Mouse (Mus musculus) embryonic facial prominence, embryonic 11.5 days (tissue): ENCODE measurements at regions not wholly inside any gene's neighbourhood (a gene's known extent, or its start where the extent isn't known, plus 50 kb on each side); places are given as distances from the start of the nearest gene placed in this dataset.

Source experiments
- ATAC-seq: fragments of 200-750 bp; cut with Nextera tagmentation; replicated peaks from 2 replicates; pipeline ENCODE4 v1.8.0; 2017; ENCODE audit warnings: low read depth; ENCODE audit not compliant: insufficient number of reproducible peaks, low FRiP score, low TSS enrichment
- DNase-seq: peaks from one replicate; pipeline ENCODE4 v3.0.0-alpha.2; 2015; ENCODE audit warnings: low spot score
- H3K27ac ChIP-seq: fragments of 300-500 bp; sonication (generic); replicated peaks from 2 replicates; pipeline ENCODE4 v1.5.1; 2014; ENCODE audit warnings: mild to moderate bottlenecking, low read depth, low read length, control low read depth
- H3K27me3 ChIP-seq: fragments of 300-500 bp; sonication (generic); 2 replicates; pipeline ENCODE4 v1.6.1; 2014; ENCODE audit warnings: mild to moderate bottlenecking, low read length, moderate library complexity, mixed read lengths; ENCODE audit not compliant: control insufficient read depth, insufficient read depth
- H3K36me3 ChIP-seq: fragments of 300-500 bp; sonication (generic); replicated peaks from 2 replicates; pipeline ENCODE4 v1.6.1; 2014; ENCODE audit warnings: low read depth, mild to moderate bottlenecking, low read length, moderate library complexity, mixed read lengths; ENCODE audit not compliant: control insufficient read depth, insufficient read depth
- H3K4me1 ChIP-seq: fragments of 300-500 bp; sonication (generic); 2 replicates; pipeline ENCODE4 v1.6.1; 2014; ENCODE audit warnings: low read length, mixed read lengths; ENCODE audit not compliant: control insufficient read depth, insufficient read depth
- H3K4me2 ChIP-seq: fragments of 300-500 bp; sonication (generic); 2 replicates; pipeline ENCODE4 v1.6.1; 2014; ENCODE audit warnings: low read depth, mild to moderate bottlenecking, control low read depth, low read length, moderate library complexity
- H3K4me3 ChIP-seq: fragments of 300-500 bp; sonication (generic); 2 replicates; pipeline ENCODE4 v1.5.1; 2014; ENCODE audit warnings: low read depth, low read length, control low read depth
- H3K9ac ChIP-seq: fragments of 300-500 bp; sonication (generic); replicated peaks from 2 replicates; pipeline ENCODE4 v1.6.1; 2014; ENCODE audit warnings: mild to moderate bottlenecking, control low read depth, low read length
- H3K9me3 ChIP-seq: fragments of 300-500 bp; sonication (generic); replicated peaks from 2 replicates; pipeline ENCODE4 v1.6.1; 2016; ENCODE audit warnings: mild to moderate bottlenecking, low read length, inconsistent platforms, mixed read lengths; ENCODE audit not compliant: control insufficient read depth
- WGBS: fragments of 180-500 bp; shearing (Covaris S2); extraction: QIAGEN DNeasy Blood & Tissue Kit; methylation state at CpG from one replicate; pipeline ENCODE4 v1.1.7; 2014; 5-methylcytosine and 5-hydroxymethylcytosine counted together

DNA sequence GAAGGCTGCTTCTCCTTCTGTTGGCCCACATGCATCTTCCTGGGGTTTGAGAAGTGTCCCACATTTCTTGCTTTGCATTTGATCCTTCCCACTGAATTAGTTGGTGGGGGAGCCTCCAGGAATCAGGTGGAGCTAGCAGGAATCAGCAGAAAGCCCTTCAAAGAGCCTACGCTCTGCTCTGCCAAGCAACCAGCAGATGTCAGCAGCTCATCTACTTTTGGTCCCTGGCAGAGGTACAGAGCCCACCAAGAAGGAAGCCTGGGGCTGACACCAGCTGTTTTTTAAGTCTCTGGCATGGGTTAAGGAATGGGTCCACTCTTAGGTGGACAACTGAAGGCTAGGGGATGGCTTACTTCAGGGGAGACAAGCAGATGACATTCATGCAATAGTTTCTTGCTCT, 123.6 kb upstream of the Smyd2 start:
- WGBS: 40% methylated on average over 1 of the region's 1 CpGs
- DNase-seq: peak; percentile 66

DNA sequence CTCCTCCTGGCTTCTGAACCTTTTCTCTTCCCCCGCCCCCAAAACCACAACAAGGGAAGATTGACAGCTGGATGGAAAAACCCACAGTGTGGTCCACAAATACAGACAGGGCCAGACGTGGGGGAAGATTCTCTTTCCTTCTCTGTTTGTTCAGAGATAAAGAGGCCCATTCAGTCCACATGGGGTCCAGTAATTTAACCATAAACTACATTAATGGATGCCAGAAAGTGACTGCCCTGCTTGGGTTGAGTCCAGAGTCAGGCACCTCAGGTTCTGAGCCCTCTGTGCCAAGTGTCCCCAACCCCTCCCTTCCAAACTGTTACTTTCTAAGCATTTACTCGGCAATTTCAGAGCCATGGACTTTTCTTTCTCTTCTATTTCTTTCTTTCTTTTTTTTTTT, 121.9 kb upstream of the Smyd2 start:
- no peak overlapping the region for H3K4me3 ChIP-seq
- H3K4me2 ChIP-seq: no peak overlapping the region
- H3K27me3 ChIP-seq: no peaks in the 10 kb centered on the region
- no peak overlapping the region for H3K27ac ChIP-seq
- no peaks in the 10 kb centered on the region for H3K9me3 ChIP-seq
- WGBS: 48% methylated on average over 3 of the region's 3 CpGs
- H3K36me3 ChIP-seq: no peaks in the 10 kb centered on the region
- ATAC-seq (no peak), DNase-seq (no peak)
- H3K9ac ChIP-seq: no peak overlapping the region
- H3K4me1 ChIP-seq: no peaks in the 10 kb centered on the region

More for the DNA sequence above, 123.6 kb upstream of the Smyd2 start:
- H3K9me3 ChIP-seq: no peaks in the 10 kb centered on the region
- no peak overlapping the region for H3K4me3 ChIP-seq
- H3K27ac ChIP-seq: no peak overlapping the region
- no peaks in the 10 kb centered on the region for H3K4me1 ChIP-seq
- no peak overlapping the region for H3K4me2 ChIP-seq
- no peak for ATAC-seq
- H3K36me3 ChIP-seq: no peaks in the 10 kb centered on the region
- no peak overlapping the region for H3K9ac ChIP-seq
- H3K27me3 ChIP-seq: no peaks in the 10 kb centered on the region

DNA sequence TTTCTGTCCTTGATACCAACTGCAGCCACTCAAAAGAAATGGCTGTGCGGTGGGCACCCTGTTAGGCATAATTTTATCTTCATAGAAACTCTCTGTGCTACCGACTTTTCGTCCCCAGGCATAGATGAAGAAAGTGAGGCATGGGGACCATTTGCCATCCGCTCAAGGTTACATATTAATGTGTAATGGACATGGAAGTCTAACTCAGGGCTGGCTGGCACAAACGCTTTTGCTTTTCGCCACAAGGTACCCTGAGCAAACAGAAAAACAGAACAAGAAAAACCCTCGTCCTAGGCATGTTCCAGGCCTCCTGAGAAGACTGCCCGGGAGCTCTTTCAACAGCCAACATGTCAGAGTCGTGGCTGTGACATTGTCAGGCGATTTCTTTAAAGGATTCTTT, 121.0 kb upstream of the Smyd2 start:
- H3K36me3 ChIP-seq: no peaks in the 10 kb centered on the region
- no peak overlapping the region; the same call in 1 of the 2 replicates for H3K4me2 ChIP-seq
- DNase-seq (no peak), ATAC-seq (no peak)
- no peaks in the 10 kb centered on the region for H3K9me3 ChIP-seq
- H3K4me1 ChIP-seq: no peaks in the 10 kb centered on the region
- H3K27me3 ChIP-seq: no peaks in the 10 kb centered on the region
- no peak overlapping the region for H3K4me3 ChIP-seq
- H3K9ac ChIP-seq: no peak overlapping the region
- 86% methylated on average over 10 of the region's 10 CpGs for WGBS
- H3K27ac ChIP-seq: no peak overlapping the region

- ATAC-seq (no peak), DNase-seq (no peak)
- Histone ChIP-seq H3K4me1 (no peaks in the 10 kb centered on the region), H3K27me3 (no peaks in the 10 kb centered on the region), H3K4me2 (no peak overlapping the region), H3K36me3 (no peaks in the 10 kb centered on the region), H3K27ac (no peak overlapping the region), H3K9ac (no peak overlapping the region), H3K4me3 (no peak overlapping the region), H3K9me3 (no peaks in the 10 kb centered on the region)
- 62% methylated on average over 4 of the region's 4 CpGs for WGBS
Measured at GRCm38 (mm10) chr1:190042197-190042596, 120.0 kb upstream of the Smyd2 start.

DNA sequence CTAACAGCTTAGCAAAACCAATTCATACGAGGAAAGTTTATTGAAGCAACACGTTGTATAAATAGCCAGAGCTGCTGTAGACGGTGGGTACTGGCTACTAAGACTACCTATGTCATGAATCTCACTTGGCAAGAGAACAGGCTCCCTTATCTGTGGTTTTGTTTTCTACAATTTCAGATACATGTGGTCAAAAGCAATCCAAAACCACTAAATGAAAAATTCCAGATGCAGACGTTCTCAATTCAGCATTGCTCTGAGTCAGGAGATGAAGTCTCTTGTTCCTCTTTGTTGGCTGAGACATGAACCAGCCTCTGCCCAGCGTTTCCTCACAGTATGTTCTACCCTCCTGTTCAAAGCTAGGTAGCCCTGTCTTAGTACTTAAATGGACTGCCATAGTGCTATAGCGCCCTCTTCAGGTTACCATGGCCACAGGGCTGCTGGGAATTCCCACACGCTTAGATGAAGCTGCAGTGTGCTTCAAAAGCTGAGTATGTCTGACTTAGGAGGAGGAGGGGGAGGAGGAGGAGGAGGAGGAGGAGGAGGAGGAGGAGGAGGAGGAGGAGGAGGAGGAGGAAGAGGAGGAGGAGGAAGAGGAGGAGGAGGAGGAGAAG, 119.0 kb upstream of the Smyd2 start:
- ATAC-seq (no peak), DNase-seq (no peak)
- H3K4me2 ChIP-seq: no peak overlapping the region
- no peaks in the 10 kb centered on the region for H3K9me3 ChIP-seq
- H3K4me3 ChIP-seq: no peak overlapping the region
- 64% methylated on average over 7 of the region's 7 CpGs for WGBS
- no peak overlapping the region for H3K9ac ChIP-seq
- no peak overlapping the region for H3K27ac ChIP-seq
- no peaks in the 10 kb centered on the region for H3K27me3 ChIP-seq
- no peaks in the 10 kb centered on the region for H3K4me1 ChIP-seq
- no peaks in the 10 kb centered on the region for H3K36me3 ChIP-seq

GRCm38 (mm10) chr1:190038046-190038445, 115.9 kb upstream of the Smyd2 start:
- ATAC-seq (no peak), DNase-seq (no peak)
- 32% methylated on average over 5 of the region's 5 CpGs for WGBS

GRCm38 (mm10) chr1:190036726-190037125, 114.6 kb upstream of the Smyd2 start:
- 44% methylated on average over 6 of the region's 6 CpGs for WGBS
- Histone ChIP-seq H3K4me3 (no peak overlapping the region), H3K9me3 (no peaks in the 10 kb centered on the region), H3K27ac (no peak overlapping the region), H3K4me2 (no peak overlapping the region), H3K4me1 (no peaks in the 10 kb centered on the region), H3K9ac (no peak overlapping the region), H3K36me3 (no peaks in the 10 kb centered on the region), H3K27me3 (no peaks in the 10 kb centered on the region)
- DNase-seq (no peak), ATAC-seq (no peak)

More at GRCm38 (mm10) chr1:190038046-190038445, 115.9 kb upstream of the Smyd2 start:
- H3K27me3 ChIP-seq: no peaks in the 10 kb centered on the region
- no peak overlapping the region for H3K4me2 ChIP-seq
- H3K9ac ChIP-seq: no peak overlapping the region
- H3K27ac ChIP-seq: no peak overlapping the region
- H3K4me1 ChIP-seq: no peaks in the 10 kb centered on the region
- H3K4me3 ChIP-seq: no peak overlapping the region
- no peaks in the 10 kb centered on the region for H3K36me3 ChIP-seq
- H3K9me3 ChIP-seq: no peaks in the 10 kb centered on the region

DNA sequence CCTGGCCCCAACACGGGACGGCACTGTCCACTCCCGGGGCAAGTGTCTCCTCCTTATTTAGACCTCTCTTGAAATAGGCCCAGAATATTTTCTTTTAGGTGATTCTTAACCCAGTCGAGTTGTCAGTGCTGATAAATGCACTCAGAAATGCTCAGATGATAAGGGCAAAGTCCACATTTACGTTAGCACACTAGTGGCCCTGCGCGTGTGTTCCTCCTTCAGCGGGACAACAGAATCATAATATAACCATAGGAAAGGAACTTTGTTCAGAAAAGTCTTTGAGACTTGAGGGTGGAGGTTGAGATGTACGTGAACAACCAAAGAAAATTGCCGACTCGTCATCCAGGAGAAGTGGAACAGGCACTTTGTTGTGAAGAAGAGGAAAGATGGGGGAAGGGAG, 113.8 kb upstream of the Smyd2 start:
- H3K36me3 ChIP-seq: no peaks in the 10 kb centered on the region
- no peak overlapping the region for H3K4me2 ChIP-seq
- no peaks in the 10 kb centered on the region for H3K9me3 ChIP-seq
- H3K4me3 ChIP-seq: no peak overlapping the region
- H3K27me3 ChIP-seq: no peaks in the 10 kb centered on the region
- DNase-seq: no peak
- no peak overlapping the region for H3K9ac ChIP-seq
- no peak for ATAC-seq
- WGBS: 94% methylated on average over 11 of the region's 11 CpGs
- H3K4me1 ChIP-seq: no peaks in the 10 kb centered on the region
- no peak overlapping the region for H3K27ac ChIP-seq
